Mouse (Mus musculus): ENCODE measurements around the gene Tmem171.

DNA sequence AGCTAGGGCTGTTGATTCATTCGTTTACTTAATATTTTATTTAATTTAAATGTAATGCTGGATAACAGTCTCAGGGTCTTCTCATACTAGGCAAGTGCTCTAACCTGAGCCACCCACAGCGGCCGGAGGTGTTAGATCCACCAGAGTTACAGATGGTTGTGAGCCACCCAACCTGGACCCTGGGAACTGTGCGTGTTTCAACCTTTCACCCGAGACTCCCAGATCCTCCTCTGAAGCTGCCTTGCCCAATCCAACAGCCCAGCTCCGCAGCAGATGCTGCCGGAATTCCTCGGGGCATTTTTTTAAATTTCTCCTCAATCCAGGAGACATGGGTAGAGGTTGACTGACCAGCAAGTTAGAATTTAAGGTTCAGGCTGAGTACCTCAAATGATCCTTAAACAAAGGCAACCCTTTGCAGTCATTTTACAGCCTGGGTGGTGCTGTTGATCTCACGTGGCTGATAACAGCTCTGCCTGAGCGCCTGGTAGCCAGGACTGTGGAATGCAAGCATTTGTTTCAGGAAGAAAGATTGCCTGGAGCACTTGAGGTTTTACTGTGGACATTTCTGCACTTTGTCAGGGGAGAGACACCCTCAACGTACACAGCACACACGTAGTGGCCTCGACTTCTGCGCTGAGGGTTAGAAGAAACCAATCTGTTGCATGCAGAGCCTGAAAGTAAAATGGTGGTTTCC, 4.6 kb upstream of the Tmem171 start:
- TF ChIP-seq CTCF (IDR thresholded peaks at IDR 0.05; ENCODE audit: extremely low read depth, insufficient read depth, low read length), result no peak
- TF ChIP-seq POLR2A (IDR thresholded peaks at IDR 0.05; ENCODE audit: extremely low read depth, insufficient read depth, low read length), result no peak

Measured in cortical plate, adult 2 months (tissue).